9 mouse cellular contexts compared by ENCODE assay signal in the genomic region with DNA sequence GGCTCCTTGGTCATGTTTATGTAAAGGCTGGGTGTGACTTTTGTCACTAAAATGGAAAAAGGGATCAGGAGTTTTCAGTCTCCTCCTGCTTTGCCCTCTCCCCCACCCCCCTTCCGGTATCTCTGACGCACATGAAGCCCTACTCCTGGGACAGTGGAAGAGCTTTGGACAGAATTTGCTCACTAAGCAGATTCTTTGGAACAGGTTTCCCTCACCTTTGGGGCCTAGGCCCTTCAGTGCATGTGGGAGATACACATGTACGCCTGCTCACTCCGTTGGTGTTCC. TPM values are rescaled to one million over a fixed set of nuclear protein-coding genes. Genes with fewer than 3 reads are reported as not detected.
DNase-seq lines count a peak whose midpoint lies in the region; ATAC-seq and TF ChIP-seq lines count a peak whose summit lies in the region.
"Had no signal": no experiment of that assay in that cellular context is flagged by ENCODE, and none has a peak within 500 bp of the region (broad histone marks: within the 10 kb centered on the region; RNA-seq: fewer than 3 reads in every experiment).

No protein-coding gene starts in this region.

- TF ChIP-seq CTCF in liver, postnatal 0 days (IDR thresholded peaks at IDR 0.05; ENCODE audit: low read depth), result no peak

- ATAC-seq in midbrain, embryonic 11.5 days (ENCODE audit: low FRiP score), result no peak
- no peak for ATAC-seq in hindbrain, embryonic 15.5 days (ENCODE audit: low FRiP score, low read depth)
- ATAC-seq in liver, postnatal 0 days, result 0 out of 2 replicates have a peak, but pooled peaks have one; percentile 17
- no peak for ATAC-seq in stomach, embryonic 16.5 days (ENCODE audit: insufficient read depth, low FRiP score)

- no peak overlapping the region for H3K9ac ChIP-seq in midbrain, embryonic 11.5 days (ENCODE audit: low read length)
- H3K9ac ChIP-seq in hindbrain, embryonic 15.5 days, result no peak overlapping the region
- H3K9ac ChIP-seq in liver, postnatal 0 days (replicated peaks), result no peak overlapping the region
- peak overlapping the region; percentile 97; the same call in 1 of the 2 replicates for H3K9ac ChIP-seq in stomach, embryonic 16.5 days (ENCODE audit: low read length)

- no peaks in the 10 kb centered on the region for H3K9me3 ChIP-seq in midbrain, embryonic 10.5 days (replicated peaks)
- no peaks in the 10 kb centered on the region for H3K9me3 ChIP-seq in midbrain, embryonic 11.5 days (ENCODE audit: control insufficient read depth, low read length)
- no peaks in the 10 kb centered on the region for H3K9me3 ChIP-seq in hindbrain, embryonic 15.5 days
- H3K9me3 ChIP-seq in liver, postnatal 0 days (ENCODE audit: low read length), result no peaks in the 10 kb centered on the region
- H3K9me3 ChIP-seq in stomach, embryonic 16.5 days (replicated peaks; ENCODE audit: control insufficient read depth, low read length), result no peaks in the 10 kb centered on the region

- peaks cover 14% of the 10 kb centered on the region for H3K27me3 ChIP-seq in midbrain, embryonic 10.5 days (ENCODE audit: low read depth, poor library complexity, severe bottlenecking)
- H3K27me3 ChIP-seq in midbrain, embryonic 11.5 days (ENCODE audit: control insufficient read depth, insufficient read depth, low read length), result no peaks in the 10 kb centered on the region
- H3K27me3 ChIP-seq in hindbrain, embryonic 15.5 days, result no peaks in the 10 kb centered on the region
- no peaks in the 10 kb centered on the region for H3K27me3 ChIP-seq in liver, postnatal 0 days (ENCODE audit: insufficient read depth, low read length)
- H3K27me3 ChIP-seq in stomach, embryonic 16.5 days (ENCODE audit: control insufficient read depth, insufficient read depth, low read length), result no peaks in the 10 kb centered on the region

- WGBS in midbrain, embryonic 10.5 days, result 71% methylated on average over 4 of the region's 4 CpGs
- 67% methylated on average over 4 of the region's 4 CpGs for WGBS in midbrain, embryonic 11.5 days
- WGBS in hindbrain, embryonic 15.5 days, result 66% methylated on average over 4 of the region's 4 CpGs
- 63% methylated on average over 4 of the region's 4 CpGs for WGBS in liver, postnatal 0 days (ENCODE audit: insufficient replicate concordance)
- 40% methylated on average over 4 of the region's 4 CpGs for WGBS in stomach, embryonic 16.5 days

- no peak for TF ChIP-seq EP300 in liver, postnatal 0 days (IDR thresholded peaks at IDR 0.05; ENCODE audit: low read depth)

- no peak for DNase-seq in midbrain, embryonic 10.5 days (ENCODE audit: low spot score)
- no peak for DNase-seq in midbrain, embryonic 11.5 days (ENCODE audit: low spot score, missing footprints)
- no peak for DNase-seq in liver, postnatal 0 days
- no peak for DNase-seq in embryo, embryonic 10 days (ENCODE audit: low spot score)
- DNase-seq in retina, embryonic 14.5 days (ENCODE audit: low spot score), result no peak
- no peak for DNase-seq in ovary, postnatal 10 days (ENCODE audit: low spot score)
- DNase-seq: thymus, postnatal 4 days had no signal

- H3K27ac ChIP-seq in midbrain, embryonic 10.5 days (replicated peaks), result no peak overlapping the region
- no peak overlapping the region for H3K27ac ChIP-seq in midbrain, embryonic 11.5 days (ENCODE audit: low read depth, low read length)
- H3K27ac ChIP-seq in hindbrain, embryonic 15.5 days (replicated peaks), result 0 out of 2 replicates have a peak overlapping the region, but pooled peaks have one; percentile 93
- peak overlapping the region; percentile 37 for H3K27ac ChIP-seq in liver, postnatal 0 days (ENCODE audit: low read depth)
- H3K27ac ChIP-seq in stomach, embryonic 16.5 days (ENCODE audit: low read length), result peak overlapping the region; percentile 89

- no peak overlapping the region for H3K4me2 ChIP-seq in midbrain, embryonic 11.5 days
- peak overlapping the region; percentile 86 for H3K4me2 ChIP-seq in hindbrain, embryonic 15.5 days
- H3K4me2 ChIP-seq in liver, postnatal 0 days (ENCODE audit: low read depth, low read length), result peak overlapping the region; percentile 88
- peak overlapping the region; percentile 78 for H3K4me2 ChIP-seq in stomach, embryonic 16.5 days (ENCODE audit: low read depth, low read length)

- H3K4me3 ChIP-seq in midbrain, embryonic 10.5 days, result peak overlapping the region; percentile 89; the same call in 1 of the 2 replicates
- H3K4me3 ChIP-seq in midbrain, embryonic 11.5 days (ENCODE audit: low read depth, low read length), result no peak overlapping the region
- H3K4me3 ChIP-seq in hindbrain, embryonic 15.5 days, result peak overlapping the region; percentile 94; the same call in 1 of the 2 replicates
- H3K4me3 ChIP-seq in liver, postnatal 0 days (ENCODE audit: low read depth, low read length), result no peak overlapping the region
- 0 out of 2 replicates have a peak overlapping the region, but pooled peaks have one; percentile 76 for H3K4me3 ChIP-seq in stomach, embryonic 16.5 days (replicated peaks; ENCODE audit: low read length)

- H3K4me1 ChIP-seq in midbrain, embryonic 10.5 days, result peaks cover 28% of the 10 kb centered on the region
- H3K4me1 ChIP-seq in midbrain, embryonic 11.5 days (ENCODE audit: control insufficient read depth, insufficient read depth, low read length), result peaks cover 5% of the 10 kb centered on the region; the same call in 1 of the 2 replicates
- H3K4me1 ChIP-seq in hindbrain, embryonic 15.5 days (replicated peaks), result peaks cover 24% of the 10 kb centered on the region
- peaks cover 11% of the 10 kb centered on the region for H3K4me1 ChIP-seq in liver, postnatal 0 days (ENCODE audit: insufficient read depth)
- H3K4me1 ChIP-seq in stomach, embryonic 16.5 days (ENCODE audit: control insufficient read depth, insufficient read depth, low read length), result peaks cover 23% of the 10 kb centered on the region

- no peaks in the 10 kb centered on the region for H3K36me3 ChIP-seq in midbrain, embryonic 10.5 days
- H3K36me3 ChIP-seq in midbrain, embryonic 11.5 days (ENCODE audit: control insufficient read depth, insufficient read depth, low read length), result no peaks in the 10 kb centered on the region
- H3K36me3 ChIP-seq in hindbrain, embryonic 15.5 days, result 0 out of 2 replicates have a peak, but pooled peaks cover 3% of the 10 kb centered on the region
- 0 out of 2 replicates have a peak, but pooled peaks cover 2% of the 10 kb centered on the region for H3K36me3 ChIP-seq in liver, postnatal 0 days (replicated peaks; ENCODE audit: insufficient read depth, low read length)
- no peaks in the 10 kb centered on the region for H3K36me3 ChIP-seq in stomach, embryonic 16.5 days (ENCODE audit: control insufficient read depth, insufficient read depth, low read length)

RNA-seq across cellular contexts. Expression of a gene that starts 1.9 kb away (rescaled TPM):
- polyA plus RNA-seq in midbrain, embryonic 10.5 days (2016; fragmentation: Nextera tagmentation; extraction: Ambion mirVana), result 0.64 and 0.91 TPM in 2 replicates
- polyA plus RNA-seq in midbrain, embryonic 11.5 days (2014; fragmentation: Nextera tagmentation; extraction: Ambion mirVana), result 0.90 and 0.91 TPM in 2 replicates
- polyA plus RNA-seq in hindbrain, embryonic 15.5 days (2015; fragmentation: Nextera tagmentation; extraction: Ambion mirVana), result 5.2 and 5.3 TPM in 2 replicates
- 0.67 and 0.75 TPM in 2 replicates for polyA plus RNA-seq in liver, postnatal 0 days (2015; fragmentation: Nextera tagmentation; extraction: Ambion mirVana)
- polyA plus RNA-seq in stomach, embryonic 16.5 days (2015; fragmentation: Nextera tagmentation; extraction: Ambion mirVana), result 3.4 TPM in 2 replicates

RNA-seq across cellular contexts. Expression of a gene that starts 5.8 kb away (rescaled TPM):
- polyA plus RNA-seq in midbrain, embryonic 10.5 days (2016; fragmentation: Nextera tagmentation; extraction: Ambion mirVana), result 0.09 TPM in 1 of 2 replicates, not detected in the other
- not detected in 2 replicates for polyA plus RNA-seq in midbrain, embryonic 11.5 days (2014; fragmentation: Nextera tagmentation; extraction: Ambion mirVana)
- polyA plus RNA-seq in hindbrain, embryonic 15.5 days (2015; fragmentation: Nextera tagmentation; extraction: Ambion mirVana), result 0.51 and 0.66 TPM in 2 replicates
- polyA plus RNA-seq in liver, postnatal 0 days (2015; fragmentation: Nextera tagmentation; extraction: Ambion mirVana), result not detected in 2 replicates
- polyA plus RNA-seq in stomach, embryonic 16.5 days (2015; fragmentation: Nextera tagmentation; extraction: Ambion mirVana), result 0.17 TPM in 1 of 2 replicates, not detected in the other

RNA-seq across cellular contexts. Expression of a gene that starts 9.1 kb away (rescaled TPM):
- 25.6 and 32.2 TPM in 2 replicates for polyA plus RNA-seq in midbrain, embryonic 10.5 days (2016; fragmentation: Nextera tagmentation; extraction: Ambion mirVana)
- 52.4 and 54.1 TPM in 2 replicates for polyA plus RNA-seq in midbrain, embryonic 11.5 days (2014; fragmentation: Nextera tagmentation; extraction: Ambion mirVana)
- 15.6 and 16.6 TPM in 2 replicates for polyA plus RNA-seq in hindbrain, embryonic 15.5 days (2015; fragmentation: Nextera tagmentation; extraction: Ambion mirVana)
- polyA plus RNA-seq in liver, postnatal 0 days (2015; fragmentation: Nextera tagmentation; extraction: Ambion mirVana), result 6.6 and 6.8 TPM in 2 replicates
- 17.7 and 20.6 TPM in 2 replicates for polyA plus RNA-seq in stomach, embryonic 16.5 days (2015; fragmentation: Nextera tagmentation; extraction: Ambion mirVana)

RNA-seq across cellular contexts. Expression of a gene that starts 28.2 kb away (rescaled TPM):
- 1.1 TPM in 2 replicates for polyA plus RNA-seq in midbrain, embryonic 10.5 days (2016; fragmentation: Nextera tagmentation; extraction: Ambion mirVana)
- polyA plus RNA-seq in midbrain, embryonic 11.5 days (2014; fragmentation: Nextera tagmentation; extraction: Ambion mirVana), result 0.67 and 0.79 TPM in 2 replicates
- 1.2 and 2.2 TPM in 2 replicates for polyA plus RNA-seq in hindbrain, embryonic 15.5 days (2015; fragmentation: Nextera tagmentation; extraction: Ambion mirVana)
- polyA plus RNA-seq in liver, postnatal 0 days (2015; fragmentation: Nextera tagmentation; extraction: Ambion mirVana), result 0.73 and 0.76 TPM in 2 replicates
- polyA plus RNA-seq in stomach, embryonic 16.5 days (2015; fragmentation: Nextera tagmentation; extraction: Ambion mirVana), result 5.3 and 10.3 TPM in 2 replicates

RNA-seq across cellular contexts. Expression of a gene that starts 34.1 kb away (rescaled TPM):
- 1.0 and 1.4 TPM in 2 replicates for polyA plus RNA-seq in midbrain, embryonic 10.5 days (2016; fragmentation: Nextera tagmentation; extraction: Ambion mirVana)
- polyA plus RNA-seq in midbrain, embryonic 11.5 days (2014; fragmentation: Nextera tagmentation; extraction: Ambion mirVana), result 1.3 and 1.5 TPM in 2 replicates
- 5.7 and 7.1 TPM in 2 replicates for polyA plus RNA-seq in hindbrain, embryonic 15.5 days (2015; fragmentation: Nextera tagmentation; extraction: Ambion mirVana)
- polyA plus RNA-seq in liver, postnatal 0 days (2015; fragmentation: Nextera tagmentation; extraction: Ambion mirVana), result 0.04 and 0.07 TPM in 2 replicates
- polyA plus RNA-seq in stomach, embryonic 16.5 days (2015; fragmentation: Nextera tagmentation; extraction: Ambion mirVana), result 1.8 and 2.5 TPM in 2 replicates

Comparison
In these comparisons a context has a peak if more than half of its experiments do, and no peak if none do; other contexts are left out.
1. H3K4me3 ChIP-seq: peak in midbrain, embryonic 10.5 days (single experiment), hindbrain, embryonic 15.5 days (single experiment) and stomach, embryonic 16.5 days (single experiment); none in midbrain, embryonic 11.5 days (single experiment) and liver, postnatal 0 days (single experiment).
2. H3K27ac ChIP-seq: peak in hindbrain, embryonic 15.5 days (single experiment), liver, postnatal 0 days (single experiment) and stomach, embryonic 16.5 days (single experiment); none in midbrain, embryonic 10.5 days (single experiment) and midbrain, embryonic 11.5 days (single experiment).